In the genomic region with DNA sequence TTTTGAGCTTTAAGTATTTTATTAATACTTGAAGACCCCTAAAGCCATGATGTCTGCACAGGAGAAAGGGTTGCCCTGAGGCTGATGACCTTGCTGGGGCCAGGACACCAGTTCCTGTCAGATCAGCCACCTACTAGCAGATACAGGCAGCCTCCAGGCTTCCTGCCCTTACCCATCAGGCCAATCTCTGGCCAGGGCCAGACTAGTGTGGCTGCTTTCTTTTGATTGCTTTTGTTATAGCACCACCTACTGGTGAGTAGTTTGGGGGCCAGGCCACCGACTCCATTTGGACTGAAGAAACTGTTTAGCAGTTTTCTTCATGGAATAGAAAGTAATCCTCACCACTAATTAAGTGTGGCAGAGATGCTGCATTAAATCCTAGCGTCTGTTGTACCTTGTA, we compare ENCODE assay signal across 7 mouse cellular contexts.
DNase-seq lines count a peak whose midpoint lies in the region; ATAC-seq and TF ChIP-seq lines count a peak whose summit lies in the region.

No protein-coding gene starts in this region.

- no peaks in the 10 kb centered on the region for H3K27me3 ChIP-seq in Patski

- intact Hi-C loops in left cerebral cortex, postnatal 10 days (cut with DNase I), result loop anchor here (5.0 kb wide), 2 partner anchors 223 to 323 kb away; a partner anchor contains a TSS

- ATAC-seq in Patski, result peak; percentile 89
- ATAC-seq in frontal cortex, adult (ENCODE audit: low TSS enrichment), result peak; percentile 90
- peak; percentile 92 for ATAC-seq in megakaryocyte progenitor cell, adult 5-6 weeks (replicated peaks; ENCODE audit: poor library complexity)

- CTCF ChIA-PET in Patski (lab: Charles Lee), result interaction anchor here (0.8 to 6.3 kb wide), 3 partner anchors 35 to 323 kb away, joined by 3 to 38 read pairs (median 7); a partner anchor contains a TSS

- in situ Hi-C loops in Patski (cut with MboI; ENCODE audit: low pct_unique_long_range_greater_than_20kb), result loop anchor here (5.0 to 10.0 kb wide), 4 partner anchors 223 to 733 kb away; a partner anchor contains a TSS

- no peak for DNase-seq in Patski (ENCODE audit: low read depth, low spot score)
- DNase-seq in cerebellum, adult 18-20 months, result peak; percentile 73 to 75
- DNase-seq in hindlimb bud, embryonic 11.5 days (ENCODE audit: extremely low spot score, low read depth, low spot score), result peak; percentile 33
- peak; percentile 59 to 68 for DNase-seq in left cerebral cortex, postnatal 10 days (ENCODE audit: extremely low spot score in 1 of 2, low spot score in 2 of 2)
- DNase-seq in right cerebral cortex, postnatal 14 days, result peak; percentile 46

- TF ChIP-seq CTCF in Patski (IDR thresholded peaks at IDR 0.05), result peak; percentile 89

- POLR2A ChIA-PET in Patski (lab: Charles Lee), result no interaction called here
